Mouse (Mus musculus): Measurements from ENCODE around the gene Csf3r. TPM values are rescaled to one million over a fixed set of nuclear protein-coding genes. Genes with fewer than 3 reads are reported as not detected.

Gene Csf3r
- polyA plus RNA-seq, 1 experiment from 2014 or later: 0.50 TPM

GRCm38 (mm10) chr4:126090848-126091124 lies 66.4 kb downstream of the Csf3r start:
- no peak for ATAC-seq (ENCODE audit: low read depth)
- peaks cover 20% of the 10 kb centered on the region; the same call in 1 of the 2 replicates for H3K36me3 ChIP-seq
- H3K9ac ChIP-seq: no peak overlapping the region
- H3K27me3 ChIP-seq: no peaks in the 10 kb centered on the region
- peaks cover 4% of the 10 kb centered on the region; the same call in 1 of the 2 replicates for H3K4me1 ChIP-seq (replicated peaks)
- no peak overlapping the region for H3K27ac ChIP-seq (replicated peaks)
- no peaks in the 10 kb centered on the region for H3K9me3 ChIP-seq
- H3K4me3 ChIP-seq: no peak overlapping the region
- H3K4me2 ChIP-seq: no peak overlapping the region
- WGBS: 84% methylated on average over 4 of the region's 4 CpGs

- no peak for ATAC-seq (ENCODE audit: low read depth)
- no peak overlapping the region for H3K4me3 ChIP-seq
- 81% methylated on average over 8 of the region's 8 CpGs for WGBS
These were observed 67.5 kb downstream of the Csf3r start for GRCm38 (mm10) chr4:126091873-126092272.

More at GRCm38 (mm10) chr4:126091873-126092272, 67.5 kb downstream of the Csf3r start:
- Histone ChIP-seq H3K36me3 (peaks cover 20% of the 10 kb centered on the region; the same call in 1 of the 2 replicates), H3K27ac (replicated peaks) (no peak overlapping the region), H3K27me3 (no peaks in the 10 kb centered on the region), H3K9me3 (no peaks in the 10 kb centered on the region), H3K4me1 (replicated peaks) (peaks cover 3% of the 10 kb centered on the region; the same call in 1 of the 2 replicates), H3K9ac (no peak overlapping the region), H3K4me2 (no peak overlapping the region)

Other genes starting within 250 kb of the Csf3r start
- 134 and 140 TPM in 2 replicates for gene Mrps15, start 22.4 kb downstream of the Csf3r start, polyA plus RNA-seq (2015; fragmentation: Nextera tagmentation; extraction: Ambion mirVana)
- 30.1 and 30.2 TPM in 2 replicates for gene Oscp1, start 34.0 kb downstream of the Csf3r start, polyA plus RNA-seq (2015; fragmentation: Nextera tagmentation; extraction: Ambion mirVana)
- gene Lsm10, start 72.1 kb downstream of the Csf3r start, polyA plus RNA-seq (2015; fragmentation: Nextera tagmentation; extraction: Ambion mirVana): 47.7 and 54.3 TPM in 2 replicates
- 33.9 and 37.7 TPM in 2 replicates for gene Stk40, start 79.4 kb downstream of the Csf3r start, polyA plus RNA-seq (2015; fragmentation: Nextera tagmentation; extraction: Ambion mirVana)
- 15.3 and 19.8 TPM in 2 replicates for gene Eva1b, start 123.2 kb downstream of the Csf3r start, polyA plus RNA-seq (2015; fragmentation: Nextera tagmentation; extraction: Ambion mirVana)
- gene Sh3d21, start 138.9 kb downstream of the Csf3r start, polyA plus RNA-seq (2015; fragmentation: Nextera tagmentation; extraction: Ambion mirVana): 0.89 and 2.0 TPM in 2 replicates
- gene Thrap3, start 178.2 kb downstream of the Csf3r start, polyA plus RNA-seq (2015; fragmentation: Nextera tagmentation; extraction: Ambion mirVana): 143 and 165 TPM in 2 replicates
- gene Map7d1, start 231.8 kb downstream of the Csf3r start, polyA plus RNA-seq (2015; fragmentation: Nextera tagmentation; extraction: Ambion mirVana): 90.3 and 94.4 TPM in 2 replicates
- 147 and 160 TPM in 2 replicates for gene Trappc3, start 237.8 kb downstream of the Csf3r start, polyA plus RNA-seq (2015; fragmentation: Nextera tagmentation; extraction: Ambion mirVana)